In the genomic region with DNA sequence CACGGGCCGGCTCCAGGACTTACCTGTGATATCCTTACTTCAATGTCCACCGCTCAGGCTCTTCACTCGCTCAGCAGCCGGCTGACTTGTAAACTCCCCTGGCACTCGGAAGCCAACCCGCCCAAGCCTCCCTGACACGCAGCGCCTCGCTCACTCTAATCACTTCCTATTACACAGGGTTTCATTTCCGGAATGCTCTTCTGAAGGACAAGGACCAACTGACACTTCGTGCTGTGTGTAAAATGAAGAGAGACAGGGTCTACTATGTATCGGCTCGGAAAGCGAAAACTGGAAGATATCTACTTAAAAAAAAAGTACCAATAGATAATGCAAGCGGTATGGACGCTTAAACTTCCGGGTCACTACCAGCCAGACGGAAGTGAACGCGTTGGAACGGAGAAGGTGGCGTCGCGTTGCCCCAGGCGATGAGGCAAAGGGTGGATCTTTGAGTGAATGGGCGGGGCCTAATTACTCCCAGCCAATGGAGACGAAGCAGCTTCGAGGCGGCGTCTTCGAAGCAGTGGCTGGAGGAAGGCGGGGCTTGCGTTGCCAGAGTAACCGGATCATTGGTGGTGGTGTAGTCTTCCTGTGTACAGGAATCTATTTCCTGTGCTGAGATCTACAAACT, we compare ENCODE assay signal across 8 mouse cellular contexts. TPM values are rescaled to one million over a fixed set of nuclear protein-coding genes. Genes with fewer than 3 reads are reported as not detected.
A peak's percentile ranks its signal among the peaks of the same experiment; 100 is the strongest.
DNase-seq lines count a peak whose midpoint lies in the region; ATAC-seq and TF ChIP-seq lines count a peak whose summit lies in the region.

Gene Blzf1 (minus strand): TSS at position 366 of the 628 bp plus-strand sequence.

- WGBS in hindbrain, embryonic 13.5 days = under 1% methylated on average over 35 of the region's 35 CpGs

- peak; percentile 95 for DNase-seq in Patski (ENCODE audit: low read depth, low spot score)
- peak; percentile 97 to 99 for DNase-seq in cerebellum, postnatal 14 days
- DNase-seq in frontal cortex, postnatal 14 days (ENCODE audit: low spot score in 2 of 2) = peak; percentile 96 to 97
- peak; percentile 78 to 95 for DNase-seq in layer of hippocampus, postnatal 25 days (ENCODE audit: extremely low spot score in 1 of 2, low spot score in 1 of 2)
- peak; percentile 98 for DNase-seq in lung, postnatal 25 days (ENCODE audit: low spot score)
- DNase-seq in retina, embryonic 14.5 days (ENCODE audit: low spot score) = peak; percentile 99
- DNase-seq in thymus, postnatal 4 days = peak; percentile 99

- H3K4me2 ChIP-seq in hindbrain, embryonic 13.5 days = peak within 1 kb of the TSS; percentile 96

- CTCF ChIA-PET in Patski (lab: Charles Lee) = interaction anchor here (1.0 to 1.3 kb wide), 3 partner anchors 9 to 15 kb away, joined by 5 to 7 read pairs (median 5); no protein-coding TSS in a partner anchor

- peaks cover 32% of the 10 kb centered on the region for H3K4me1 ChIP-seq in hindbrain, embryonic 13.5 days (replicated peaks)

- H3K27me3 ChIP-seq in Patski = no peaks in the 10 kb centered on the region
- H3K27me3 ChIP-seq in hindbrain, embryonic 13.5 days = no peaks in the 10 kb centered on the region

- peak within 1 kb of the TSS; percentile 87 for H3K4me3 ChIP-seq in hindbrain, embryonic 13.5 days

- peak; percentile 95 for ATAC-seq in Patski
- peak; percentile 99 for ATAC-seq in hindbrain, embryonic 13.5 days (ENCODE audit: low FRiP score)

- H3K27ac ChIP-seq in hindbrain, embryonic 13.5 days = peak within 1 kb of the TSS; percentile 81

- H3K9ac ChIP-seq in hindbrain, embryonic 13.5 days = peak within 1 kb of the TSS; percentile 82

- H3K9me3 ChIP-seq in hindbrain, embryonic 13.5 days = no peaks in the 10 kb centered on the region

- POLR2A ChIA-PET in Patski (lab: Charles Lee) = interaction anchor here (0.6 to 0.8 kb wide), 2 partner anchors 8 to 622 kb away, joined by 3 to 4 read pairs; no protein-coding TSS in a partner anchor

- TF ChIP-seq CTCF in Patski (IDR thresholded peaks at IDR 0.05) = no peak

- H3K36me3 ChIP-seq in hindbrain, embryonic 13.5 days = peaks cover 12% of the 10 kb centered on the region

- in situ Hi-C loops in Patski (cut with MboI; ENCODE audit: low pct_unique_long_range_greater_than_20kb) = no loop called here

RNA-seq across cellular contexts. Expression of gene Blzf1, which starts in this region (rescaled TPM):
- 20.9 TPM for polyA plus RNA-seq in Patski (2021)
- polyA plus RNA-seq in hindbrain, embryonic 13.5 days (2015; fragmentation: Nextera tagmentation; extraction: Ambion mirVana) = 32.1 and 33.0 TPM in 2 replicates
- total RNA-seq in layer of hippocampus, postnatal 25 days (2021) = 10 to 100 TPM; 26.0 to 26.9 TPM

Comparison
In these comparisons a context has a peak if more than half of its experiments do, and no peak if none do; other contexts are left out.
1. Peak in every context shown above with its lines: DNase-seq, ATAC-seq, H3K4me3 ChIP-seq and H3K27ac ChIP-seq.